Mouse (Mus musculus): ENCODE data around the gene Gimap9. TPM values are rescaled to one million over a fixed set of nuclear protein-coding genes. Genes with fewer than 3 reads are reported as not detected.
A peak's percentile ranks its signal among the peaks of the same experiment; 100 is the strongest.

Gimap9 gene
- polyA plus RNA-seq, 1 experiment: 0.65 TPM

GRCm38 (mm10) chr6:48684806-48685205 lies 8.9 kb downstream of the Gimap9 start:
- Histone ChIP-seq H3K27ac (ENCODE audit: insufficient read depth, low read length) (no peak overlapping the region), H3K4me3 (ENCODE audit: insufficient read depth, low read length) (no peak overlapping the region), H3K4me1 (ENCODE audit: control insufficient read depth, insufficient read depth, low read length) (peaks cover 1% of the 10 kb centered on the region; the same call in 1 of the 2 replicates)
- no peak for TF ChIP-seq POLR2A (IDR thresholded peaks at IDR 0.05; ENCODE audit: extremely low read depth, insufficient read depth, low read length)
- TF ChIP-seq CTCF (IDR thresholded peaks at IDR 0.05; ENCODE audit: extremely low read depth, insufficient read depth, low read length): no peak

GRCm38 (mm10) chr6:48685251-48685650 lies 9.3 kb downstream of the Gimap9 start:
- TF ChIP-seq POLR2A (IDR thresholded peaks at IDR 0.05; ENCODE audit: extremely low read depth, insufficient read depth, low read length): no peak
- TF ChIP-seq CTCF (IDR thresholded peaks at IDR 0.05; ENCODE audit: extremely low read depth, insufficient read depth, low read length): no peak

GRCm38 (mm10) chr6:48685694-48686665 lies 10.1 kb downstream of the Gimap9 start:
- Histone ChIP-seq H3K4me1 (ENCODE audit: control insufficient read depth, insufficient read depth, low read length) (peaks cover 1% of the 10 kb centered on the region; the same call in 1 of the 2 replicates), H3K4me3 (ENCODE audit: insufficient read depth, low read length) (no peak overlapping the region), H3K27ac (ENCODE audit: insufficient read depth, low read length) (no peak overlapping the region)
- TF ChIP-seq CTCF (IDR thresholded peaks at IDR 0.05; ENCODE audit: extremely low read depth, insufficient read depth, low read length) (no peak), POLR2A (IDR thresholded peaks at IDR 0.05; ENCODE audit: extremely low read depth, insufficient read depth, low read length) (no peak)

More at GRCm38 (mm10) chr6:48685251-48685650, 9.3 kb downstream of the Gimap9 start:
- Histone ChIP-seq H3K4me1 (ENCODE audit: control insufficient read depth, insufficient read depth, low read length) (peaks cover 1% of the 10 kb centered on the region; the same call in 1 of the 2 replicates), H3K27ac (ENCODE audit: insufficient read depth, low read length) (no peak overlapping the region), H3K4me3 (ENCODE audit: insufficient read depth, low read length) (no peak overlapping the region)

- TF ChIP-seq POLR2A (IDR thresholded peaks at IDR 0.05; ENCODE audit: extremely low read depth, insufficient read depth, low read length) (no peak), CTCF (IDR thresholded peaks at IDR 0.05; ENCODE audit: extremely low read depth, insufficient read depth, low read length) (no peak)
- Histone ChIP-seq H3K4me3 (ENCODE audit: insufficient read depth, low read length) (no peak overlapping the region), H3K27ac (ENCODE audit: insufficient read depth, low read length) (no peak overlapping the region), H3K4me1 (ENCODE audit: control insufficient read depth, insufficient read depth, low read length) (peaks cover under 1% of the 10 kb centered on the region; the same call in 1 of the 2 replicates)
Measured at GRCm38 (mm10) chr6:48687077-48687476, 11.1 kb downstream of the Gimap9 start.

GRCm38 (mm10) chr6:48689320-48689719 lies 13.4 kb downstream of the Gimap9 start:
- Histone ChIP-seq H3K4me3 (ENCODE audit: insufficient read depth, low read length) (no peak overlapping the region), H3K4me1 (ENCODE audit: control insufficient read depth, insufficient read depth, low read length) (no peaks in the 10 kb centered on the region), H3K27ac (ENCODE audit: insufficient read depth, low read length) (no peak overlapping the region)
- no peak for TF ChIP-seq CTCF (IDR thresholded peaks at IDR 0.05; ENCODE audit: extremely low read depth, insufficient read depth, low read length)
- TF ChIP-seq POLR2A (IDR thresholded peaks at IDR 0.05; ENCODE audit: extremely low read depth, insufficient read depth, low read length): no peak

GRCm38 (mm10) chr6:48692962-48693361 lies 17.0 kb downstream of the Gimap9 start:
- H3K4me3 ChIP-seq (ENCODE audit: insufficient read depth, low read length): no peak overlapping the region
- H3K27ac ChIP-seq (ENCODE audit: insufficient read depth, low read length): no peak overlapping the region
- TF ChIP-seq CTCF (IDR thresholded peaks at IDR 0.05; ENCODE audit: extremely low read depth, insufficient read depth, low read length) (no peak), POLR2A (IDR thresholded peaks at IDR 0.05; ENCODE audit: extremely low read depth, insufficient read depth, low read length) (no peak)
- no peaks in the 10 kb centered on the region for H3K4me1 ChIP-seq (ENCODE audit: control insufficient read depth, insufficient read depth, low read length)

- TF ChIP-seq POLR2A (IDR thresholded peaks at IDR 0.05; ENCODE audit: extremely low read depth, insufficient read depth, low read length): no peak
- TF ChIP-seq CTCF (IDR thresholded peaks at IDR 0.05; ENCODE audit: extremely low read depth, insufficient read depth, low read length): no peak
Measured at GRCm38 (mm10) chr6:48696830-48697554, 21.1 kb downstream of the Gimap9 start.

GRCm38 (mm10) chr6:48697555-48697930 lies 21.6 kb downstream of the Gimap9 start:
- TF ChIP-seq POLR2A (IDR thresholded peaks at IDR 0.05; ENCODE audit: extremely low read depth, insufficient read depth, low read length) (no peak), CTCF (IDR thresholded peaks at IDR 0.05; ENCODE audit: extremely low read depth, insufficient read depth, low read length) (no peak)
- no peaks in the 10 kb centered on the region for H3K4me1 ChIP-seq (ENCODE audit: control insufficient read depth, insufficient read depth, low read length)
- H3K27ac ChIP-seq (ENCODE audit: insufficient read depth, low read length): no peak overlapping the region; the same call in 1 of the 2 replicates
- H3K4me3 ChIP-seq (ENCODE audit: insufficient read depth, low read length): no peak overlapping the region

More at GRCm38 (mm10) chr6:48696830-48697554, 21.1 kb downstream of the Gimap9 start:
- Histone ChIP-seq H3K27ac (ENCODE audit: insufficient read depth, low read length) (no peak overlapping the region; the same call in 1 of the 2 replicates), H3K4me3 (ENCODE audit: insufficient read depth, low read length) (no peak overlapping the region), H3K4me1 (ENCODE audit: control insufficient read depth, insufficient read depth, low read length) (no peaks in the 10 kb centered on the region)

- no peak overlapping the region for H3K4me3 ChIP-seq (ENCODE audit: insufficient read depth, low read length)
- H3K27ac ChIP-seq (ENCODE audit: insufficient read depth, low read length): 0 out of 2 replicates have a peak overlapping the region, but pooled peaks have one; percentile 1
- no peaks in the 10 kb centered on the region for H3K4me1 ChIP-seq (ENCODE audit: control insufficient read depth, insufficient read depth, low read length)
- no peak for TF ChIP-seq CTCF (IDR thresholded peaks at IDR 0.05; ENCODE audit: extremely low read depth, insufficient read depth, low read length)
- no peak for TF ChIP-seq POLR2A (IDR thresholded peaks at IDR 0.05; ENCODE audit: extremely low read depth, insufficient read depth, low read length)
Measured at GRCm38 (mm10) chr6:48698066-48698856, 22.3 kb downstream of the Gimap9 start.
